Mouse (Mus musculus) embryonic fibroblast, embryonic 13.5 days (primary cell): ENCODE results near the gene Epop. TPM values are rescaled to one million over a fixed set of nuclear protein-coding genes. Genes with fewer than 3 reads are reported as not detected.

Experiments
- H3K27ac ChIP-seq: 2 replicates; pipeline ENCODE4 v1.5.1; 2012; ENCODE audit warnings: low read length, control low read depth, inconsistent platforms; ENCODE audit not compliant: insufficient read depth
- H3K4me1 ChIP-seq: 2 replicates; pipeline ENCODE4 v1.6.1; 2011; ENCODE audit warnings: low read length; ENCODE audit not compliant: control insufficient read depth, insufficient read depth
- H3K4me3 ChIP-seq: 2 replicates; pipeline ENCODE4 v1.5.1; 2011; ENCODE audit warnings: mild to moderate bottlenecking, control low read depth, low read length; ENCODE audit not compliant: insufficient read depth
- CTCF ChIP-seq: IDR thresholded peaks from 2 replicates; pipeline ENCODE4 v1.5.1; 2011; ENCODE audit warnings: mild to moderate bottlenecking, control low read depth, low read length, moderate library complexity, borderline replicate concordance; ENCODE audit not compliant: insufficient read depth
- POLR2A ChIP-seq: IDR thresholded peaks from 2 replicates; pipeline ENCODE4 v1.6.1; 2011; ENCODE audit warnings: low read depth, mild to moderate bottlenecking, control low read depth, low read length, moderate library complexity
- polyA plus RNA-seq: library from polyadenylated mRNA; stranded (reverse); fragments of >200 nt; gene quantifications from 2 replicates; pipeline ENCODE4 v1.2.4, GENCODE M21; 2011; ENCODE audit warnings: low read depth; ENCODE audit not compliant: missing spikeins, insufficient read length

The Epop gene
- polyA plus RNA-seq, 1 experiment, result 1.4 TPM

GRCm38 (mm10) chr11:97631046-97631445 is 1.5 kb upstream of the Epop start:
- TF ChIP-seq POLR2A (no peak), CTCF (no peak)
- Histone ChIP-seq H3K4me3 (no peak overlapping the region), H3K27ac (no peak overlapping the region), H3K4me1 (no peaks in the 10 kb centered on the region)

DNA sequence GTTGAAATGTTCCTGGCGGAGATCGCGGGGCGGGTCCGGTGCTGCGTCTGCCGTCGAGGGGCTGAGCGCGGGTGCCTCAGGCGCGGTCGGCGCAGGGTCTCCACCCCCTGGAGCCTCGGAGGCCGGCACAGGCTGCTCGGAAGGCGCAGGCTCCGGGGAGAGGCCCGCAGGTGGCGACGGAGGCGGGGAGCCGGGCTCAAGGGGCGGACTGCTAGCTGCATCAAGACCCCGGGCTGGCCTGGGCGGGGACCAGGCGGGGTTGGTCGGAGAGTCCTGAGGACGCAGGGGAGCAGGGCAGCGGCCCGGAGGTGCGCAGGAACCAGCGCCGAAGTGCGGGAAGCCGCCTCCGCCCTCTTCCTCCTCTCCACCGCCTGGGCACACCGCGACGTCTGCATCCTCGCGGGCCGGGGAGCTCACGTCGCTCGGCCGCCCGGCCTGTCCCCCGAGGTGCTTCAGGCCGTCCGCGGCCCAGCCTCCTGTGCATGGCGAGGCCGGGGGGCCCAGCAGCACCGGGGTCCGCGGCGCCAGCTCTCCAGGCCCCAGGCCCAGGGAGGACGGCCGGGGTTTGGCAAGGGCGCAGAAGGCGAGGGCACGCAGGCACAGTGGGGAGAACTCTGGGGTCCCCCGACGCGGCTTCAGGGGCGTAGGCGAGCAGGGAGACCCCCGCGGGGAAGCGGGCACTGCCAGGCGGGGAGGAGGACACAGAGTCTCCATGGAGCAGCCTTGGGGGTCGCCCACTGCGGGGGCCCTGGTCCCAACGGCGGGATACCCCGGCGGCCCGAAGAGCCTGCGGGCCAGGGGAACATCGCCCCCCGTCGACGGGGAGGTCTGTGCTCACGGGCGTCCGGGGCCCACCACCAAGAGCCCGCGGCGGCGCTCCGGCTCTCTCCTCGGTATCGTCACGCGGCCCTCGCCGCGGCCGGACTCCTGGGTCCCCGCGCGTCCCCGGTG is 659 bp downstream of the Epop start:
- Histone ChIP-seq H3K4me3 (peak overlapping the region; percentile 46), H3K4me1 (no peaks in the 10 kb centered on the region), H3K27ac (no peak overlapping the region)
- TF ChIP-seq CTCF (no peak), POLR2A (no peak)

DNA sequence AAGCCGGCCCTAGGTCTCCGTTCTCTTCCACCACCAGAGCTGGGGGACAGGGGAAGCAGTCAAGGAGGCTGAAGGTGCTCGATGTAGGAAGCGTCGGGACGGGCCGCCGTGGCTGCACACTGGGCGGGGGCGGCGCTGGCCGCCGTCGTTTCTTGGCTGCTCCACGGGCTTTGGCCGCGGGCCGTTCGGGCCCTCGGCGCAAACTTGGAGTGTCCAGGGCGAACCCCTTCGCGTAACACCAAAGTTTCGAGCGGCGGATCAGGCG is 1.3 kb downstream of the Epop start:
- Histone ChIP-seq H3K4me3 (no peak overlapping the region), H3K27ac (no peak overlapping the region), H3K4me1 (no peaks in the 10 kb centered on the region)
- TF ChIP-seq CTCF, result no peak
- no peak for TF ChIP-seq POLR2A

GRCm38 (mm10) chr11:97627556-97628302 is 1.8 kb downstream of the Epop start:
- H3K4me3 ChIP-seq, result no peak overlapping the region
- H3K4me1 ChIP-seq, result no peaks in the 10 kb centered on the region
- H3K27ac ChIP-seq, result no peak overlapping the region
- TF ChIP-seq CTCF (no peak), POLR2A (no peak)

DNA sequence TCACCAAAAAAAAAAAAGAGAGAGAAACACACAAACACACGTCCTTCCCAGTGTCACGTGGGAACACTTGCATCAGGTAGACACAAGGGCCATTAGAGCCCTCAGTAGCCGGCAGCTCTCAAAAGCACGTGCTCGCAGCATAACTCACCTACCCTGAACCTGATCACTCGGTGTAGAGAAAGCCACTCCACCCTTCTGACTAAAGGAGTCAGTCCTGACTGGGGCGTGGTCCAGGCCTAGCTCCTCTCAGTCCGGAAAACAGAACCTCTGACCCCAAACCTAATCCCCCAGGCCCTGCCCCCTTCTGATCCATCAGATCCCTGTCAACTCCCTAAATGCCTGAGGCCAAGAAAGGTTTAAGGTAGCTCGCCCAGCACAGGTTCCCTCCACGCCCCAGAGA is 2.7 kb downstream of the Epop start:
- TF ChIP-seq CTCF (no peak), POLR2A (no peak)
- H3K4me1 ChIP-seq, result no peaks in the 10 kb centered on the region
- H3K27ac ChIP-seq, result no peak overlapping the region
- no peak overlapping the region for H3K4me3 ChIP-seq

DNA sequence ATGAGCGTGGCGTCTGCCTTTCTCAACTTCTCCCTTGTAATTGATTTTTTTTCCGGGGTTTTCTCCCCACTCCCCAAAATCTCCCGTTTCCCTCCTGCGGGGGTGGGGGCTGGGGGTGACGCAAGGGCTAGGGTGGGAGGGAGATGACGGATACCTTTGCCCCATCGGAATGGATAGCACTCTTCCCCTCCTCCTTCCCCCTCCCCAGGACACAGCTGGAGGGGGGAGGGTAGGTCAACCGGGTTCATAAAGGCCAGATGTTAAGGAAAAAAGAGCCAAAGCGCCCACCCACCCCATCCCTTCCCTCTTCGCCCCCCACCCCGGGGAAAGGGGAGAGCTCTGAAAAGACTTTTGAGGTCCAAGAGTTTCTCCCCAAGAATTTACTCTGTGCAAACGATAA is 3.1 kb downstream of the Epop start:
- Histone ChIP-seq H3K4me1 (no peaks in the 10 kb centered on the region), H3K4me3 (no peak overlapping the region), H3K27ac (no peak overlapping the region)
- TF ChIP-seq POLR2A, result no peak
- no peak for TF ChIP-seq CTCF

DNA sequence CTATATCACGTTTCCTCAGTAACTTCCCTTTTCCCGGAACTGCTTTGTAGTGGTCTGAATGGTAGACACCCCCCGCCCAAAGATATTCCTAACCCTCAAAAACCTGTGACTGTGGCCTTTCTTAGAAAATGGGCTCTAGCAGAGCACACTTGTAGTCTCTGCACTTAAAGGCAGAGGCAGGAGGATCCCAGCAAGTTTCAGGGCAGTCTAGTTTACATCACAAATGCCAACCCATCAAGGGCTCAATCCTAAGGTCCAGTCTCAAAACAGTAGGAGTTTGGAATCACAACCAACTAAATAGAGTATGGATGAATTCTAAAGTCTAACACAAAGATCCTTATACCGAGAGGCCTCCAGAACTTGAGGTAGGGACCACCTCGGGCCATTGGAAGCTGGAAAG is 4.0 kb downstream of the Epop start:
- H3K4me3 ChIP-seq, result no peak overlapping the region
- TF ChIP-seq POLR2A (no peak), CTCF (no peak)

DNA sequence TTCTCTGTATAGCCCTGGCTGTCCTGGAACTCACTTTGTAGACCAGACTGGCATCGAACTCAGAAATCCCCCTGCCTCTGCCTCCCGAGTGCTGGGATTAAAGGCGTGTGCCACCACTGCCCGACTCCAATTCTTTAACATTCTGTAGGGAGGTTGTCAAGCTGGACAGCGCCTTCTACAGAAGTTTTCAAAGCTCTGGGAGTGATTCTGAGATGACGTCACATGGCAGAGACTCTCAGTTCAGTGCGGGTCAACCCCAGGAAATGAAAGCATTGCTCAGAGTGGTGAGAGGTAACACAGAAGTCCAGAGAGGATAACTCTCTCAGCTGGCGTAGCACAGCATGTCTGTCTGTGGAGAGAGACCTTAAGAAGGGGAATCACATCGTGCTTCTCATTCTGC is 6.3 kb downstream of the Epop start:
- H3K4me3 ChIP-seq, result no peak overlapping the region
- H3K27ac ChIP-seq, result no peak overlapping the region
- H3K4me1 ChIP-seq, result no peaks in the 10 kb centered on the region

More for the DNA sequence above, 4.0 kb downstream of the Epop start:
- Histone ChIP-seq H3K27ac (no peak overlapping the region), H3K4me1 (no peaks in the 10 kb centered on the region)

GRCm38 (mm10) chr11:97622440-97622839 is 7.1 kb downstream of the Epop start:
- TF ChIP-seq CTCF (peak; percentile 79), POLR2A (no peak)
- Histone ChIP-seq H3K4me3 (no peak overlapping the region), H3K4me1 (no peaks in the 10 kb centered on the region), H3K27ac (no peak overlapping the region)

More for the DNA sequence above, 6.3 kb downstream of the Epop start:
- no peak for TF ChIP-seq POLR2A
- TF ChIP-seq CTCF, result no peak

DNA sequence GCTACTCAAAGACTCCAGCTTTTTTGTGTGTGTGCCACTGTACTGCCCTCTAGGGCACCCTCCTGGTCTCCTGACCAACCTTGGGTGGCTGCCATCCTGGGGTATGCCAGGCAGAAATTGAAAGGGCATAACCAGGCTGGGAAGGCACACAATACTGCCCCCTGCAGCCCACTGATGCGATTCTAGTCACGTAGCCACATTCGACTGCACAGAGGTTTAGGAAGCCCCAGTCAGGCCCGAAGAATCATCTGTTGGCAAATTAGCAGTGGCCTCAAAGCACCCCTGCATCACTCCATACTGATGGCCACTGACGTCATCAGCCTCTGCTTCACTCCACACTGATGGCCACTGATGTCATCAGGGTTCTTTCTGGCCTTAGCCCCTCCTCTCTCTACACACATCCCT is 10.1 kb downstream of the Epop start:
- Histone ChIP-seq H3K4me3 (no peak overlapping the region), H3K4me1 (no peaks in the 10 kb centered on the region), H3K27ac (no peak overlapping the region)
- TF ChIP-seq CTCF (0 out of 2 replicates have a peak, but pooled peaks have one; percentile 11), POLR2A (no peak)
